ENCODE assay signal across 15 mouse cellular contexts in genomic region chr6:100385640-100386039, GRCm38 (mm10).
"Had no signal": no experiment of that assay in that cellular context is flagged by ENCODE, and none has a peak within 500 bp of the region (broad histone marks: within the 10 kb centered on the region; RNA-seq: fewer than 3 reads in every experiment).

No protein-coding gene starts in this region.

- H3K9ac ChIP-seq: limb, embryonic 13.5 days; liver, embryonic 14.5 days; midbrain, embryonic 12.5 days; neural tube, embryonic 15.5 days had no signal

- ATAC-seq: inflammation-experienced regulatory T-cells, adult 6 months had no signal

- DNase-seq: kidney, adult 8-10 months; kidney, postnatal 10 days; layer of hippocampus, adult 9-11 months; layer of hippocampus, postnatal 36 days; left cerebral cortex, postnatal 4 days; lung, adult 18-20 months; retina, postnatal 1 day; right cerebral cortex, postnatal 14 days; thymus, adult 18-20 months; thymus, postnatal 25 days had no signal

- H3K36me3 ChIP-seq: limb, embryonic 13.5 days; midbrain, embryonic 12.5 days; neural tube, embryonic 15.5 days had no signal

- H3K4me2 ChIP-seq: limb, embryonic 13.5 days; midbrain, embryonic 12.5 days; neural tube, embryonic 15.5 days had no signal

- H3K27me3 ChIP-seq: limb, embryonic 13.5 days; neural tube, embryonic 15.5 days had no signal

- H3K27ac ChIP-seq: limb, embryonic 13.5 days; liver, embryonic 14.5 days; midbrain, embryonic 12.5 days; neural tube, embryonic 15.5 days had no signal

- H3K4me3 ChIP-seq: limb, embryonic 13.5 days; midbrain, embryonic 12.5 days; neural tube, embryonic 15.5 days had no signal

- H3K9me3 ChIP-seq: neural tube, embryonic 15.5 days had no signal
